Mouse (Mus musculus): ENCODE data around the gene Slc25a54. TPM values are rescaled to one million over a fixed set of nuclear protein-coding genes. Genes with fewer than 3 reads are reported as not detected.

Gene Slc25a54
- total and polyA plus RNA-seq, 3 experiments: not detected

- H3K27me3 ChIP-seq (replicated peaks): no peaks in the 10 kb centered on the region
- dilution Hi-C loops (cut with MboI; ENCODE audit: extremely low pct_ligation_motif_present, extremely low pct_unique_long_range_greater_than_20kb, low sequenced_read_pairs): no loop called here
- H3K4me3 ChIP-seq (replicated peaks in 1 of 3; ENCODE audit: low read depth in 2 of 3, low read length in 2 of 3, poor library complexity in 1 of 3): no peak overlapping the region
- H3K27ac ChIP-seq (ENCODE audit: insufficient read depth, low read depth): no peak overlapping the region
- no peaks in the 10 kb centered on the region for H3K9me3 ChIP-seq (replicated peaks; ENCODE audit: low read length)
- H3K36me3 ChIP-seq (replicated peaks in 1 of 2; ENCODE audit: control insufficient read depth in 1 of 2, insufficient read depth in 1 of 2, low read length in 1 of 2): no peaks in the 10 kb centered on the region
- DNase-seq (ENCODE audit: extremely low read depth): no peak
- TF ChIP-seq KAT2A (IDR thresholded peaks at IDR 0.05; ENCODE audit: insufficient replicate concordance, low read length) (no peak), NELFE (IDR thresholded peaks at IDR 0.05; ENCODE audit: low read depth, low read length) (no peak), JUN (IDR thresholded peaks at IDR 0.05; ENCODE audit: insufficient read depth, low read depth, low read length) (no peak), ZNF384 (IDR thresholded peaks at IDR 0.05; ENCODE audit: low read depth, low read length) (no peak), GABPA (IDR thresholded peaks at IDR 0.05; ENCODE audit: insufficient replicate concordance, low read depth, low read length) (no peak), ZC3H11A (IDR thresholded peaks at IDR 0.05; ENCODE audit: low read depth, low read length) (no peak), MAFK (IDR thresholded peaks at IDR 0.05; ENCODE audit: insufficient replicate concordance, low read length) (no peak), MEF2A (IDR thresholded peaks at IDR 0.05; ENCODE audit: borderline replicate concordance, low read depth, low read length) (no peak), MAZ (IDR thresholded peaks at IDR 0.05; ENCODE audit: low read depth, low read length) (no peak), USF1 (IDR thresholded peaks at IDR 0.05; ENCODE audit: low read depth, low read length) (no peak), CTCF (conservative IDR thresholded peaks at IDR 0.05 in 1 of 2, IDR thresholded peaks at IDR 0.05 in 1 of 2; ENCODE audit: low read depth in 2 of 2, low read length in 2 of 2) (no peak), RAD21 (IDR thresholded peaks at IDR 0.05; ENCODE audit: low read depth, low read length) (no peak), TBP (conservative IDR thresholded peaks at IDR 0.05; ENCODE audit: low read depth, low read length) (no peak), PAX5 (IDR thresholded peaks at IDR 0.05; ENCODE audit: low read length) (no peak), ELF1 (IDR thresholded peaks at IDR 0.05; ENCODE audit: low read depth, low read length) (no peak), MXI1 (IDR thresholded peaks at IDR 0.05; ENCODE audit: low read depth, low read length) (no peak), MAX (IDR thresholded peaks at IDR 0.05; ENCODE audit: low read length) (no peak), E2F4 (IDR thresholded peaks at IDR 0.05; ENCODE audit: insufficient replicate concordance, low read depth, low read length) (no peak), SIN3A (IDR thresholded peaks at IDR 0.05; ENCODE audit: low read length) (no peak)
- H3K9ac ChIP-seq (ENCODE audit: insufficient read depth, low read depth): no peak overlapping the region
- in situ Hi-C loops (cut with MboI; ENCODE audit: low pct_ligation_motif_present, low pct_unique_long_range_greater_than_20kb, low sequenced_read_pairs): no loop called here
- no peaks in the 10 kb centered on the region for H3K79me2 ChIP-seq (replicated peaks; ENCODE audit: control insufficient read depth, extremely low read depth, insufficient read depth, poor library complexity, severe bottlenecking)
- H3K4me1 ChIP-seq (ENCODE audit: control insufficient read depth in 1 of 2, insufficient read depth in 2 of 2): no peaks in the 10 kb centered on the region
- H3K4me2 ChIP-seq (ENCODE audit: insufficient read depth, low read depth, poor library complexity, severe bottlenecking): no peak overlapping the region
These were observed 75.8 kb downstream of the Slc25a54 start for GRCm38 (mm10) chr3:109155926-109156669.

GRCm38 (mm10) chr3:109157481-109157880, 77.2 kb downstream of the Slc25a54 start:
- Histone ChIP-seq H3K4me3 (replicated peaks in 1 of 3; ENCODE audit: low read depth in 2 of 3, low read length in 2 of 3, poor library complexity in 1 of 3) (no peak overlapping the region), H3K4me1 (ENCODE audit: control insufficient read depth in 1 of 2, insufficient read depth in 2 of 2) (no peaks in the 10 kb centered on the region), H3K9ac (ENCODE audit: insufficient read depth, low read depth) (no peak overlapping the region), H3K36me3 (replicated peaks in 1 of 2; ENCODE audit: control insufficient read depth in 1 of 2, insufficient read depth in 1 of 2, low read length in 1 of 2) (no peaks in the 10 kb centered on the region), H3K27ac (ENCODE audit: insufficient read depth, low read depth) (no peak overlapping the region), H3K79me2 (replicated peaks; ENCODE audit: control insufficient read depth, extremely low read depth, insufficient read depth, poor library complexity, severe bottlenecking) (no peaks in the 10 kb centered on the region), H3K4me2 (ENCODE audit: insufficient read depth, low read depth, poor library complexity, severe bottlenecking) (no peak overlapping the region), H3K27me3 (replicated peaks) (no peaks in the 10 kb centered on the region), H3K9me3 (replicated peaks; ENCODE audit: low read length) (no peaks in the 10 kb centered on the region)
- dilution Hi-C loops (cut with MboI; ENCODE audit: extremely low pct_ligation_motif_present, extremely low pct_unique_long_range_greater_than_20kb, low sequenced_read_pairs) (no loop called here), in situ Hi-C loops (cut with MboI; ENCODE audit: low pct_ligation_motif_present, low pct_unique_long_range_greater_than_20kb, low sequenced_read_pairs) (no loop called here)
- TF ChIP-seq MAX (IDR thresholded peaks at IDR 0.05; ENCODE audit: low read length) (no peak), PAX5 (IDR thresholded peaks at IDR 0.05; ENCODE audit: low read length) (no peak), ZNF384 (IDR thresholded peaks at IDR 0.05; ENCODE audit: low read depth, low read length) (no peak), MAZ (IDR thresholded peaks at IDR 0.05; ENCODE audit: low read depth, low read length) (no peak), HCFC1 (IDR thresholded peaks at IDR 0.05; ENCODE audit: low read depth, low read length) (no peak), GABPA (IDR thresholded peaks at IDR 0.05; ENCODE audit: insufficient replicate concordance, low read depth, low read length) (no peak), ZC3H11A (IDR thresholded peaks at IDR 0.05; ENCODE audit: low read depth, low read length) (no peak), JUN (IDR thresholded peaks at IDR 0.05; ENCODE audit: insufficient read depth, low read depth, low read length) (no peak), MAFK (IDR thresholded peaks at IDR 0.05; ENCODE audit: insufficient replicate concordance, low read length) (no peak), MYC (IDR thresholded peaks at IDR 0.05; ENCODE audit: low read depth, low read length) (no peak), CHD2 (IDR thresholded peaks at IDR 0.05; ENCODE audit: low read length) (no peak), MEF2A (IDR thresholded peaks at IDR 0.05; ENCODE audit: borderline replicate concordance, low read depth, low read length) (no peak), CTCF (conservative IDR thresholded peaks at IDR 0.05 in 1 of 2, IDR thresholded peaks at IDR 0.05 in 1 of 2; ENCODE audit: low read depth in 2 of 2, low read length in 2 of 2) (no peak), POLR2A (IDR thresholded peaks at IDR 0.05; ENCODE audit: low read depth, low read length) (no peak), EP300 (IDR thresholded peaks at IDR 0.05; ENCODE audit: low read length) (no peak)
- DNase-seq (ENCODE audit: extremely low read depth): no peak

All from CH12.LX (cell line).